Mouse (Mus musculus): Measurements from ENCODE around the gene Zdhhc5. TPM values are rescaled to one million over a fixed set of nuclear protein-coding genes. Genes with fewer than 3 reads are reported as not detected.
"Not testable (repeated sequence)": the region's sequence is repeated elsewhere in the genome, so short reads cannot be mapped to it uniquely, and the experiment has no call there.

Gene Zdhhc5
- polyA plus RNA-seq, 1 experiment from 2014 or later, result 19.5 TPM

GRCm38 (mm10) chr2:84736312-84737161 lies 21.6 kb upstream of the Zdhhc5 start:
- peak overlapping the region; percentile 49 for H3K4me3 ChIP-seq (ENCODE audit: low read depth, low read length)
- H3K4me2 ChIP-seq (ENCODE audit: low read length), result peak overlapping the region; percentile 66
- H3K36me3 ChIP-seq (ENCODE audit: control insufficient read depth, insufficient read depth, low read length), result no peaks in the 10 kb centered on the region
- 4% methylated on average over 27 of the region's 27 CpGs for WGBS
- H3K9me3 ChIP-seq (replicated peaks; ENCODE audit: control insufficient read depth, low read length, poor library complexity, severe bottlenecking), result no peaks in the 10 kb centered on the region
- peaks cover 64% of the 10 kb centered on the region for H3K4me1 ChIP-seq (ENCODE audit: control insufficient read depth, insufficient read depth, low read length)
- peak overlapping the region; percentile 65 for H3K9ac ChIP-seq (ENCODE audit: low read depth, low read length)
- H3K27ac ChIP-seq (ENCODE audit: low read length), result no peak overlapping the region
- no peak for ATAC-seq
- H3K27me3 ChIP-seq (ENCODE audit: control insufficient read depth, insufficient read depth, low read depth, low read length), result no peaks in the 10 kb centered on the region

- Histone ChIP-seq H3K4me3 (ENCODE audit: low read depth, low read length) (peak overlapping the region; percentile 49), H3K27ac (ENCODE audit: low read length) (peak overlapping the region; percentile 79), H3K4me2 (ENCODE audit: low read length) (peak overlapping the region; percentile 66), H3K4me1 (ENCODE audit: control insufficient read depth, insufficient read depth, low read length) (peaks cover 55% of the 10 kb centered on the region), H3K9me3 (replicated peaks; ENCODE audit: control insufficient read depth, low read length, poor library complexity, severe bottlenecking) (no peaks in the 10 kb centered on the region), H3K27me3 (ENCODE audit: control insufficient read depth, insufficient read depth, low read depth, low read length) (no peaks in the 10 kb centered on the region), H3K36me3 (ENCODE audit: control insufficient read depth, insufficient read depth, low read length) (no peaks in the 10 kb centered on the region), H3K9ac (ENCODE audit: low read depth, low read length) (peak overlapping the region; percentile 81)
- ATAC-seq, result no peak
- WGBS, result 12% methylated on average over 7 of the region's 7 CpGs
Measured at GRCm38 (mm10) chr2:84735346-84735920, 20.5 kb upstream of the Zdhhc5 start.

GRCm38 (mm10) chr2:84734919-84735318 lies 19.9 kb upstream of the Zdhhc5 start:
- Histone ChIP-seq H3K9me3 (replicated peaks; ENCODE audit: control insufficient read depth, low read length, poor library complexity, severe bottlenecking) (no peaks in the 10 kb centered on the region), H3K4me1 (ENCODE audit: control insufficient read depth, insufficient read depth, low read length) (peaks cover 55% of the 10 kb centered on the region), H3K27me3 (ENCODE audit: control insufficient read depth, insufficient read depth, low read depth, low read length) (no peaks in the 10 kb centered on the region), H3K4me3 (ENCODE audit: low read depth, low read length) (peak overlapping the region; percentile 49), H3K27ac (ENCODE audit: low read length) (peak overlapping the region; percentile 79), H3K4me2 (ENCODE audit: low read length) (peak overlapping the region; percentile 66), H3K9ac (ENCODE audit: low read depth, low read length) (peak overlapping the region; percentile 81), H3K36me3 (ENCODE audit: control insufficient read depth, insufficient read depth, low read length) (no peaks in the 10 kb centered on the region)
- ATAC-seq, result no peak
- WGBS, result 0% methylated on average over 2 of the region's 2 CpGs

GRCm38 (mm10) chr2:84734351-84734864 lies 19.4 kb upstream of the Zdhhc5 start:
- ATAC-seq, result peak; percentile 67

GRCm38 (mm10) chr2:84733579-84734300 lies 18.8 kb upstream of the Zdhhc5 start, which contains the start of gene Ypel4:
Gene Ypel4, plus strand, starts transcription at chr2:84734058.
- peak; percentile 84 for ATAC-seq
- peaks cover 47% of the 10 kb centered on the region for H3K4me1 ChIP-seq (ENCODE audit: control insufficient read depth, insufficient read depth, low read length)
- under 1% methylated on average over 8 of the region's 8 CpGs for WGBS

More at GRCm38 (mm10) chr2:84734351-84734864, 19.4 kb upstream of the Zdhhc5 start:
- no peaks in the 10 kb centered on the region for H3K27me3 ChIP-seq (ENCODE audit: control insufficient read depth, insufficient read depth, low read depth, low read length)
- no peaks in the 10 kb centered on the region for H3K9me3 ChIP-seq (replicated peaks; ENCODE audit: control insufficient read depth, low read length, poor library complexity, severe bottlenecking)
- H3K4me2 ChIP-seq (ENCODE audit: low read length), result peak overlapping the region; percentile 66
- peak overlapping the region; percentile 79 for H3K27ac ChIP-seq (ENCODE audit: low read length)
- H3K4me3 ChIP-seq (ENCODE audit: low read depth, low read length), result peak overlapping the region; percentile 49
- 0% methylated on average over 11 of the region's 11 CpGs for WGBS
- H3K4me1 ChIP-seq (ENCODE audit: control insufficient read depth, insufficient read depth, low read length), result peaks cover 53% of the 10 kb centered on the region
- no peaks in the 10 kb centered on the region for H3K36me3 ChIP-seq (ENCODE audit: control insufficient read depth, insufficient read depth, low read length)
- peak overlapping the region; percentile 81 for H3K9ac ChIP-seq (ENCODE audit: low read depth, low read length)

GRCm38 (mm10) chr2:84732394-84732793 lies 17.4 kb upstream of the Zdhhc5 start:
- Histone ChIP-seq H3K4me2 (ENCODE audit: low read length) (no peak overlapping the region), H3K27me3 (ENCODE audit: control insufficient read depth, insufficient read depth, low read depth, low read length) (no peaks in the 10 kb centered on the region), H3K4me1 (ENCODE audit: control insufficient read depth, insufficient read depth, low read length) (peaks cover 37% of the 10 kb centered on the region), H3K27ac (ENCODE audit: low read length) (no peak overlapping the region), H3K9ac (ENCODE audit: low read depth, low read length) (no peak overlapping the region), H3K36me3 (ENCODE audit: control insufficient read depth, insufficient read depth, low read length) (no peaks in the 10 kb centered on the region), H3K9me3 (replicated peaks; ENCODE audit: control insufficient read depth, low read length, poor library complexity, severe bottlenecking) (no peaks in the 10 kb centered on the region), H3K4me3 (ENCODE audit: low read depth, low read length) (no peak overlapping the region)
- WGBS, result 73% methylated on average over 1 of the region's 1 CpGs
- no peak for ATAC-seq

More at GRCm38 (mm10) chr2:84733579-84734300, 18.8 kb upstream of the Zdhhc5 start, which contains the start of gene Ypel4:
- Histone ChIP-seq H3K9me3 (replicated peaks; ENCODE audit: control insufficient read depth, low read length, poor library complexity, severe bottlenecking) (no peaks in the 10 kb centered on the region), H3K4me2 (ENCODE audit: low read length) (peak within 1 kb of the TSS; percentile 66), H3K9ac (ENCODE audit: low read depth, low read length) (peak within 1 kb of the TSS; percentile 81), H3K4me3 (ENCODE audit: low read depth, low read length) (peak within 1 kb of the TSS; percentile 49), H3K27me3 (ENCODE audit: control insufficient read depth, insufficient read depth, low read depth, low read length) (no peaks in the 10 kb centered on the region), H3K27ac (ENCODE audit: low read length) (peak within 1 kb of the TSS; percentile 79), H3K36me3 (ENCODE audit: control insufficient read depth, insufficient read depth, low read length) (no peaks in the 10 kb centered on the region)

GRCm38 (mm10) chr2:84731206-84731605 lies 16.2 kb upstream of the Zdhhc5 start:
- Histone ChIP-seq H3K27ac (ENCODE audit: low read length) (no peak overlapping the region), H3K9ac (ENCODE audit: low read depth, low read length) (no peak overlapping the region), H3K4me2 (ENCODE audit: low read length) (no peak overlapping the region), H3K9me3 (replicated peaks; ENCODE audit: control insufficient read depth, low read length, poor library complexity, severe bottlenecking) (no peaks in the 10 kb centered on the region), H3K4me3 (ENCODE audit: low read depth, low read length) (no peak overlapping the region), H3K27me3 (ENCODE audit: control insufficient read depth, insufficient read depth, low read depth, low read length) (no peaks in the 10 kb centered on the region), H3K4me1 (ENCODE audit: control insufficient read depth, insufficient read depth, low read length) (peaks cover 30% of the 10 kb centered on the region), H3K36me3 (ENCODE audit: control insufficient read depth, insufficient read depth, low read length) (no peaks in the 10 kb centered on the region)
- 89% methylated on average over 3 of the region's 3 CpGs for WGBS
- ATAC-seq, result no peak

- peaks cover 31% of the 10 kb centered on the region for H3K4me1 ChIP-seq (ENCODE audit: control insufficient read depth, insufficient read depth, low read length)
- H3K4me2 ChIP-seq (ENCODE audit: low read length); H3K27ac ChIP-seq (ENCODE audit: low read length); ATAC-seq; H3K9ac ChIP-seq (ENCODE audit: low read depth, low read length); H3K36me3 ChIP-seq (ENCODE audit: control insufficient read depth, insufficient read depth, low read length); H3K9me3 ChIP-seq (replicated peaks; ENCODE audit: control insufficient read depth, low read length, poor library complexity, severe bottlenecking); H3K27me3 ChIP-seq (ENCODE audit: control insufficient read depth, insufficient read depth, low read depth, low read length); H3K4me3 ChIP-seq (ENCODE audit: low read depth, low read length): not testable (repeated sequence)
- WGBS, result 89% methylated on average over 5 of the region's 5 CpGs
Measured at GRCm38 (mm10) chr2:84728191-84728590, 13.2 kb upstream of the Zdhhc5 start.

All from midbrain, embryonic 16.5 days (tissue).